In genomic region chr11:78347070-78347754, GRCm38 (mm10) we compare ENCODE assay signal across 9 mouse cellular contexts. TPM values are rescaled to one million over a fixed set of nuclear protein-coding genes. Genes with fewer than 3 reads are reported as not detected.
DNase-seq lines count a peak whose midpoint lies in the region.
"Had no signal": no experiment of that assay in that cellular context is flagged by ENCODE, and none has a peak within 500 bp of the region (broad histone marks: within the 10 kb centered on the region; RNA-seq: fewer than 3 reads in every experiment).

No protein-coding gene starts in this region.

- peak; percentile 72 to 90 for DNase-seq in adrenal gland, adult (ENCODE audit: inconsistent age in 2 of 2, low spot score in 1 of 2)
- DNase-seq in adrenal gland, adult 8-10 months, result no peak
- peak; percentile 80 for DNase-seq in urinary bladder, postnatal 14 days (ENCODE audit: low spot score)
- DNase-seq in urinary bladder, postnatal 10 days (ENCODE audit: low spot score), result no peak
- DNase-seq in embryo, embryonic 11.5 days (ENCODE audit: low read depth, low spot score), result peak; percentile 66
- peak; percentile 72 for DNase-seq in kidney, postnatal 14 days
- DNase-seq in lung, postnatal 10 days, result peak; percentile 83
- peak; percentile 78 to 88 for DNase-seq in spleen, postnatal 10 days (ENCODE audit: low spot score in 2 of 2)

RNA-seq across cellular contexts. Expression of gene Unc119, which starts 3.9 kb away (rescaled TPM):
- 10 to 100 TPM; 45.1 to 60.9 (median 53.0) TPM for total RNA-seq in adrenal gland, adult 8-10 months (2022)

RNA-seq across cellular contexts. Expression of gene Pigs, which starts 19.0 kb away (rescaled TPM):
- 10 to 100 TPM; 83.3 to 84.7 (median 83.9) TPM for total RNA-seq in adrenal gland, adult 8-10 months (2022)

RNA-seq across cellular contexts. Expression of gene Aldoc, which starts 24.4 kb away (rescaled TPM):
- total RNA-seq in adrenal gland, adult 8-10 months (2022), result 10 to 100 TPM; 23.4 to 54.0 (median 37.5) TPM

RNA-seq across cellular contexts. Expression of gene Foxn1, which starts 39.1 kb away (rescaled TPM):
- under 1 TPM; 0.20 to 0.77 (median 0.31) TPM for total RNA-seq in adrenal gland, adult 8-10 months (2022)
- total RNA-seq: layer of hippocampus, adult 18-20 months had no signal

RNA-seq across cellular contexts. Expression of gene Spag5, which starts 45.9 kb away (rescaled TPM):
- 1 to 10 TPM; 5.1 to 8.3 (median 6.9) TPM for total RNA-seq in adrenal gland, adult 8-10 months (2022)

Comparison
In these comparisons a context has a peak if more than half of its experiments do, and no peak if none do; other contexts are left out.
1. DNase-seq: peak in adrenal gland, adult (2 of 2), urinary bladder, postnatal 14 days (single experiment), embryo, embryonic 11.5 days (single experiment), kidney, postnatal 14 days (single experiment), lung, postnatal 10 days (single experiment) and spleen, postnatal 10 days (2 of 2); none in adrenal gland, adult 8-10 months (single experiment) and urinary bladder, postnatal 10 days (single experiment).